Mouse (Mus musculus): ENCODE measurements around the gene Bdp1. TPM values are rescaled to one million over a fixed set of nuclear protein-coding genes. Genes with fewer than 3 reads are reported as not detected.
A peak's percentile ranks its signal among the peaks of the same experiment; 100 is the strongest.

Bdp1 gene
- 25.8 and 27.9 TPM in 2 replicates for polyA plus RNA-seq (2015; fragmentation: Nextera tagmentation; extraction: Ambion mirVana)

GRCm38 (mm10) chr13:100103748-100104254 lies at the start of gene Bdp1:
Gene Bdp1, minus strand, starts transcription at chr13:100104070.
- H3K9ac ChIP-seq (replicated peaks; ENCODE audit: low read length) = peak within 1 kb of the TSS; percentile 97
- peaks cover 2% of the 10 kb centered on the region; the same call in 1 of the 2 replicates for H3K36me3 ChIP-seq (ENCODE audit: insufficient read depth, low read length)
- peak within 1 kb of the TSS; percentile 100 for H3K4me3 ChIP-seq (ENCODE audit: low read length)
- H3K27me3 ChIP-seq (ENCODE audit: insufficient read depth, low read length) = no peaks in the 10 kb centered on the region
- ATAC-seq (ENCODE audit: low FRiP score, low TSS enrichment) = peak; percentile 79
- peaks cover 21% of the 10 kb centered on the region for H3K4me1 ChIP-seq (ENCODE audit: insufficient read depth, low read length)
- H3K9me3 ChIP-seq (ENCODE audit: low read length) = no peaks in the 10 kb centered on the region
- peak within 1 kb of the TSS; percentile 92 for H3K27ac ChIP-seq (ENCODE audit: low read length)
- under 1% methylated on average over 44 of the region's 44 CpGs for WGBS
- H3K4me2 ChIP-seq (replicated peaks; ENCODE audit: low read depth, low read length) = peak within 1 kb of the TSS; percentile 87

- Histone ChIP-seq H3K4me2 (replicated peaks; ENCODE audit: low read depth, low read length) (no peak overlapping the region), H3K4me1 (ENCODE audit: insufficient read depth, low read length) (no peaks in the 10 kb centered on the region), H3K9ac (replicated peaks; ENCODE audit: low read length) (no peak overlapping the region), H3K4me3 (ENCODE audit: low read length) (no peak overlapping the region), H3K9me3 (ENCODE audit: low read length) (no peaks in the 10 kb centered on the region), H3K36me3 (ENCODE audit: insufficient read depth, low read length) (no peaks in the 10 kb centered on the region), H3K27me3 (ENCODE audit: insufficient read depth, low read length) (no peaks in the 10 kb centered on the region), H3K27ac (ENCODE audit: low read length) (no peak overlapping the region)
- 38% methylated on average over 1 of the region's 1 CpGs for WGBS
- ATAC-seq (ENCODE audit: low FRiP score, low TSS enrichment) = no peak
Measured at GRCm38 (mm10) chr13:100152659-100153058, 48.8 kb upstream of the Bdp1 start.

GRCm38 (mm10) chr13:100141646-100142314 lies 37.9 kb upstream of the Bdp1 start:
- Histone ChIP-seq H3K9me3 (ENCODE audit: low read length) (no peaks in the 10 kb centered on the region), H3K4me1 (ENCODE audit: insufficient read depth, low read length) (no peaks in the 10 kb centered on the region), H3K27me3 (ENCODE audit: insufficient read depth, low read length) (no peaks in the 10 kb centered on the region), H3K36me3 (ENCODE audit: insufficient read depth, low read length) (peaks cover 20% of the 10 kb centered on the region), H3K4me3 (ENCODE audit: low read length) (no peak overlapping the region), H3K4me2 (replicated peaks; ENCODE audit: low read depth, low read length) (no peak overlapping the region), H3K27ac (ENCODE audit: low read length) (no peak overlapping the region), H3K9ac (replicated peaks; ENCODE audit: low read length) (no peak overlapping the region)
- 72% methylated on average over 8 of the region's 8 CpGs for whole genome bisulfite sequencing
- ATAC-seq (ENCODE audit: low FRiP score, low TSS enrichment) = no peak

- WGBS = 1% methylated on average over 10 of the region's 10 CpGs
- Histone ChIP-seq H3K4me3 (ENCODE audit: low read length) (peak overlapping the region; percentile 87), H3K9ac (replicated peaks; ENCODE audit: low read length) (peak overlapping the region; percentile 85), H3K27ac (ENCODE audit: low read length) (no peak overlapping the region), H3K9me3 (ENCODE audit: low read length) (no peaks in the 10 kb centered on the region), H3K4me2 (replicated peaks; ENCODE audit: low read depth, low read length) (peak overlapping the region; percentile 91), H3K4me1 (ENCODE audit: insufficient read depth, low read length) (peaks cover 7% of the 10 kb centered on the region), H3K27me3 (ENCODE audit: insufficient read depth, low read length) (no peaks in the 10 kb centered on the region), H3K36me3 (ENCODE audit: insufficient read depth, low read length) (peaks cover 24% of the 10 kb centered on the region)
- ATAC-seq (ENCODE audit: low FRiP score, low TSS enrichment) = peak; percentile 41
Measured at GRCm38 (mm10) chr13:100125258-100125643, 21.4 kb upstream of the Bdp1 start.

GRCm38 (mm10) chr13:100124423-100125257 lies 20.8 kb upstream of the Bdp1 start, which contains the start of gene Smn1:
Gene Smn1, plus strand, starts transcription at chr13:100124852.
- no peaks in the 10 kb centered on the region for H3K9me3 ChIP-seq (ENCODE audit: low read length)
- ATAC-seq (ENCODE audit: low FRiP score, low TSS enrichment) = peak; percentile 96
- H3K4me1 ChIP-seq (ENCODE audit: insufficient read depth, low read length) = peaks cover 7% of the 10 kb centered on the region
- H3K4me2 ChIP-seq (replicated peaks; ENCODE audit: low read depth, low read length) = peak within 1 kb of the TSS; percentile 91
- H3K4me3 ChIP-seq (ENCODE audit: low read length) = peak within 1 kb of the TSS; percentile 87
- H3K36me3 ChIP-seq (ENCODE audit: insufficient read depth, low read length) = peaks cover 24% of the 10 kb centered on the region
- no peak within 1 kb of the TSS for H3K27ac ChIP-seq (ENCODE audit: low read length)
- WGBS = 4% methylated on average over 42 of the region's 42 CpGs
- no peaks in the 10 kb centered on the region for H3K27me3 ChIP-seq (ENCODE audit: insufficient read depth, low read length)
- H3K9ac ChIP-seq (replicated peaks; ENCODE audit: low read length) = peak within 1 kb of the TSS; percentile 85

GRCm38 (mm10) chr13:100123970-100124369 lies 20.1 kb upstream of the Bdp1 start:
- Histone ChIP-seq H3K27ac (ENCODE audit: low read length) (no peak overlapping the region), H3K4me1 (ENCODE audit: insufficient read depth, low read length) (peaks cover 7% of the 10 kb centered on the region), H3K4me3 (ENCODE audit: low read length) (peak overlapping the region; percentile 87), H3K36me3 (ENCODE audit: insufficient read depth, low read length) (peaks cover 20% of the 10 kb centered on the region), H3K9ac (replicated peaks; ENCODE audit: low read length) (peak overlapping the region; percentile 85; the same call in 1 of the 2 replicates), H3K9me3 (ENCODE audit: low read length) (no peaks in the 10 kb centered on the region), H3K27me3 (ENCODE audit: insufficient read depth, low read length) (no peaks in the 10 kb centered on the region), H3K4me2 (replicated peaks; ENCODE audit: low read depth, low read length) (peak overlapping the region; percentile 91)
- 90% methylated on average over 3 of the region's 3 CpGs for WGBS
- peak; percentile 39; the same call in 1 of the 2 replicates for ATAC-seq (ENCODE audit: low FRiP score, low TSS enrichment)

GRCm38 (mm10) chr13:100112218-100112972 lies 8.5 kb upstream of the Bdp1 start:
- 47% methylated on average over 5 of the region's 5 CpGs for WGBS
- H3K27ac ChIP-seq (ENCODE audit: low read length) = no peak overlapping the region
- peaks cover 9% of the 10 kb centered on the region for H3K4me1 ChIP-seq (ENCODE audit: insufficient read depth, low read length)
- no peak for ATAC-seq (ENCODE audit: low FRiP score, low TSS enrichment)
- H3K4me2 ChIP-seq (replicated peaks; ENCODE audit: low read depth, low read length) = no peak overlapping the region
- H3K27me3 ChIP-seq (ENCODE audit: insufficient read depth, low read length) = no peaks in the 10 kb centered on the region
- no peak overlapping the region for H3K9ac ChIP-seq (replicated peaks; ENCODE audit: low read length)
- no peak overlapping the region for H3K4me3 ChIP-seq (ENCODE audit: low read length)
- H3K9me3 ChIP-seq (ENCODE audit: low read length) = no peaks in the 10 kb centered on the region
- H3K36me3 ChIP-seq (ENCODE audit: insufficient read depth, low read length) = peaks cover 11% of the 10 kb centered on the region; the same call in 1 of the 2 replicates

GRCm38 (mm10) chr13:100107652-100108472 lies 4.0 kb upstream of the Bdp1 start, which contains the start of gene Serf1:
Gene Serf1, plus strand, starts transcription at chr13:100108012.
- peak; percentile 83 for ATAC-seq (ENCODE audit: low FRiP score, low TSS enrichment)
- H3K9ac ChIP-seq (replicated peaks; ENCODE audit: low read length) = peak within 1 kb of the TSS; percentile 83
- 0 out of 2 replicates have a peak, but pooled peaks cover 5% of the 10 kb centered on the region for H3K36me3 ChIP-seq (ENCODE audit: insufficient read depth, low read length)
- under 1% methylated on average over 74 of the region's 76 CpGs for WGBS
- H3K9me3 ChIP-seq (ENCODE audit: low read length) = no peaks in the 10 kb centered on the region
- H3K4me3 ChIP-seq (ENCODE audit: low read length) = peak within 1 kb of the TSS; percentile 71
- H3K4me1 ChIP-seq (ENCODE audit: insufficient read depth, low read length) = peaks cover 18% of the 10 kb centered on the region
- peak within 1 kb of the TSS; percentile 69 for H3K27ac ChIP-seq (ENCODE audit: low read length)
- H3K4me2 ChIP-seq (replicated peaks; ENCODE audit: low read depth, low read length) = peak within 1 kb of the TSS; percentile 71
- no peaks in the 10 kb centered on the region for H3K27me3 ChIP-seq (ENCODE audit: insufficient read depth, low read length)

Data from kidney, embryonic 16.5 days (tissue).